Mouse (Mus musculus) CH12.LX (cell line): Measurements from ENCODE around the gene Sh2d7. TPM values are rescaled to one million over a fixed set of nuclear protein-coding genes. Genes with fewer than 3 reads are reported as not detected.

Experiments used
- DNase-seq: peaks from one replicate; pipeline ENCODE4 v3.0.0-alpha.2; 2013; ENCODE audit errors: extremely low read depth
- H3K27ac ChIP-seq: 2 replicates; pipeline ENCODE4 v1.5.1; 2012; ENCODE audit warnings: low read depth, mild to moderate bottlenecking, control low read depth, moderate library complexity; ENCODE audit not compliant: insufficient read depth
- H3K27me3 ChIP-seq: replicated peaks from 2 replicates; pipeline ENCODE3; 2012; ENCODE audit warnings: inconsistent platforms
- H3K36me3 ChIP-seq, 2 experiments: replicated peaks in 1 of 2; 2 replicates each; pipeline versions ENCODE3 to v1.6.1; 2012; ENCODE audit warnings: inconsistent platforms in 1 of 2, low read length in 1 of 2, mild to moderate bottlenecking in 1 of 2, mixed read lengths in 1 of 2, moderate library complexity in 1 of 2; ENCODE audit not compliant: control insufficient read depth in 1 of 2, insufficient read depth in 1 of 2
- H3K4me1 ChIP-seq, 2 experiments: 2 replicates each; pipeline ENCODE4 v1.6.1; 2012; ENCODE audit warnings: inconsistent platforms in 1 of 2, moderate library complexity in 1 of 2; ENCODE audit not compliant: insufficient read depth in 2 of 2, control insufficient read depth in 1 of 2
- H3K4me2 ChIP-seq: 2 replicates; pipeline ENCODE4 v1.6.1; 2012; ENCODE audit warnings: low read depth, mild to moderate bottlenecking, control low read depth; ENCODE audit not compliant: poor library complexity, insufficient read depth, severe bottlenecking
- H3K4me3 ChIP-seq, 3 experiments: fragments of 150-350 bp in 1 of 3; sonication (generic) in 1 of 3; replicated peaks in 1 of 3; 2 replicates each; pipeline versions ENCODE3 to v1.5.1; 2011 to 2012; ENCODE audit warnings: low read depth in 2 of 3, low read length in 2 of 3, mild to moderate bottlenecking in 2 of 3, moderate library complexity in 2 of 3, control low read depth in 1 of 3, improper control_type of control experiment in 1 of 3, inconsistent platforms in 1 of 3, mixed read lengths in 1 of 3; ENCODE audit not compliant: poor library complexity in 1 of 3
- H3K79me2 ChIP-seq: replicated peaks from 2 replicates; pipeline ENCODE4 v1.6.1; 2012; ENCODE audit warnings: mild to moderate bottlenecking, moderate library complexity; ENCODE audit not compliant: control insufficient read depth, poor library complexity, insufficient read depth, severe bottlenecking; ENCODE audit errors: extremely low read depth
- H3K9ac ChIP-seq: 2 replicates; pipeline ENCODE4 v1.6.1; 2012; ENCODE audit warnings: low read depth, mild to moderate bottlenecking, control low read depth, moderate library complexity; ENCODE audit not compliant: insufficient read depth
- H3K9me3 ChIP-seq: replicated peaks from 2 replicates; pipeline ENCODE3; 2012; ENCODE audit warnings: low read length, inconsistent platforms, mixed read lengths
- BHLHE40 ChIP-seq: IDR thresholded peaks from 2 replicates; pipeline ENCODE4 v1.6.1; 2011; ENCODE audit warnings: mild to moderate bottlenecking, low read depth, low read length, improper control_type of control experiment
- CHD2 ChIP-seq: IDR thresholded peaks from 2 replicates; pipeline ENCODE4 v1.6.1; 2011; ENCODE audit warnings: low read length, improper control_type of control experiment
- CTCF ChIP-seq, 2 experiments: IDR thresholded peaks in 1 of 2; conservative IDR thresholded peaks in 1 of 2; 2 replicates each; pipeline ENCODE4 v1.5.1; 2011 to 2012; ENCODE audit warnings: low read depth in 2 of 2, low read length in 2 of 2, improper control_type of control experiment in 1 of 2, inconsistent platforms in 1 of 2, mild to moderate bottlenecking in 1 of 2, moderate library complexity in 1 of 2
- E2F4 ChIP-seq: IDR thresholded peaks from 2 replicates; pipeline ENCODE4 v1.6.1; 2011; ENCODE audit warnings: low read depth, low read length, improper control_type of control experiment; ENCODE audit not compliant: insufficient replicate concordance
- ELF1 ChIP-seq: IDR thresholded peaks from 2 replicates; pipeline ENCODE4 v1.6.1; 2014; ENCODE audit warnings: low read depth, mild to moderate bottlenecking, inconsistent platforms, low read length, improper control_type of control experiment
- EP300 ChIP-seq: IDR thresholded peaks from 2 replicates; pipeline ENCODE4 v1.6.1; 2011; ENCODE audit warnings: low read length, improper control_type of control experiment
- ETS1 ChIP-seq: conservative IDR thresholded peaks from 2 replicates; pipeline ENCODE4 v1.6.1; 2012; ENCODE audit warnings: low read depth, mild to moderate bottlenecking, inconsistent platforms, low read length, improper control_type of control experiment, moderate library complexity
- HCFC1 ChIP-seq: IDR thresholded peaks from 2 replicates; pipeline ENCODE4 v1.6.1; 2012; ENCODE audit warnings: low read depth, mild to moderate bottlenecking, inconsistent platforms, low read length, improper control_type of control experiment
- IRF4 ChIP-seq: IDR thresholded peaks from 2 replicates; pipeline ENCODE4 v1.6.1; 2014; ENCODE audit warnings: low read depth, mild to moderate bottlenecking, inconsistent platforms, low read length, improper control_type of control experiment
- KAT2A ChIP-seq: IDR thresholded peaks from 2 replicates; pipeline ENCODE4 v1.6.1; 2012; ENCODE audit warnings: low read length, improper control_type of control experiment, inconsistent platforms; ENCODE audit not compliant: insufficient replicate concordance
- MAFK ChIP-seq: IDR thresholded peaks from 2 replicates; pipeline ENCODE4 v1.6.1; 2011; ENCODE audit warnings: low read length, improper control_type of control experiment; ENCODE audit not compliant: insufficient replicate concordance
- MAX ChIP-seq: IDR thresholded peaks from 2 replicates; pipeline ENCODE4 v1.6.1; 2011; ENCODE audit warnings: low read length, improper control_type of control experiment
- MEF2A ChIP-seq: IDR thresholded peaks from 2 replicates; pipeline ENCODE4 v1.6.1; 2014; ENCODE audit warnings: low read depth, mild to moderate bottlenecking, inconsistent platforms, low read length, improper control_type of control experiment, borderline replicate concordance
- MYC ChIP-seq: IDR thresholded peaks from 2 replicates; pipeline ENCODE4 v1.6.1; 2011; ENCODE audit warnings: low read depth, mild to moderate bottlenecking, improper control_type of control experiment, low read length
- NRF1 ChIP-seq: IDR thresholded peaks from 2 replicates; pipeline ENCODE4 v1.6.1; 2014; ENCODE audit warnings: low read depth, mild to moderate bottlenecking, inconsistent platforms, low read length, improper control_type of control experiment, moderate library complexity
- RAD21 ChIP-seq: IDR thresholded peaks from 2 replicates; pipeline ENCODE4 v1.6.1; 2011; ENCODE audit warnings: low read depth, mild to moderate bottlenecking, low read length, improper control_type of control experiment, moderate library complexity
- TBP ChIP-seq: conservative IDR thresholded peaks from 2 replicates; pipeline ENCODE4 v1.6.1; 2011; ENCODE audit warnings: low read depth, low read length, improper control_type of control experiment
- UBTF ChIP-seq: IDR thresholded peaks from 2 replicates; pipeline ENCODE4 v1.6.1; 2012; ENCODE audit warnings: low read depth, mild to moderate bottlenecking, inconsistent platforms, low read length, improper control_type of control experiment, moderate library complexity
- dilution Hi-C: fragments of 300-500 bp; cut with MboI; formaldehyde crosslinking; loops from 2 replicates; pipeline ENCODE4 v1.14.3; 2020; ENCODE audit warnings: low sequenced_read_pairs; ENCODE audit not compliant: extremely low pct_unique_long_range_greater_than_20kb, extremely low pct_ligation_motif_present
- in situ Hi-C: fragments of 300-500 bp; cut with MboI; formaldehyde crosslinking; loops from 3 replicates; pipeline ENCODE4 v1.14.3; 2019; ENCODE audit warnings: low sequenced_read_pairs, low pct_ligation_motif_present, low pct_unique_long_range_greater_than_20kb, mixed read lengths
- polyA plus RNA-seq: library from polyadenylated mRNA; unstranded; fragments of >175 nt; gene quantifications from 2 replicates; pipeline ENCODE4 v1.2.1, GENCODE M21; 2012; ENCODE audit warnings: low read depth; ENCODE audit not compliant: insufficient read length
- total RNA-seq, 2 experiments: library from RNA; depleted of rRNA; stranded (reverse); fragments of 300-350 nt in 1 of 2; fragments of >200 nt in 1 of 2; gene quantifications; 2 replicates each; pipeline ENCODE4 v1.2.3; 2012 to 2014

Gene Sh2d7
- total and polyA plus RNA-seq, 3 experiments, result 0.56 to 0.83 (median 0.81) TPM

- in situ Hi-C loops, result no loop called here
- peaks cover 3 to 25% of the 10 kb centered on the region in 2 experiments for H3K4me1 ChIP-seq
- peaks cover 11% of the 10 kb centered on the region for H3K79me2 ChIP-seq
- no peak for DNase-seq
- H3K4me3 ChIP-seq, result peak overlapping the region; percentile 10 to 94 (median 82)
- H3K9me3 ChIP-seq, result no peaks in the 10 kb centered on the region
- TF ChIP-seq MEF2A (peak; percentile 57; the same call in 1 of the 2 replicates), MAX (no peak), CHD2 (peak; percentile 74; the same call in 1 of the 2 replicates), EP300 (0 out of 2 replicates have a peak, but pooled peaks have one; percentile 5), ETS1 (peak; percentile 82), BHLHE40 (peak; percentile 49; the same call in 1 of the 2 replicates)
- H3K36me3 ChIP-seq, result peaks cover 0 to 3% of the 10 kb centered on the region in 2 experiments
- dilution Hi-C loops, result no loop called here
- H3K9ac ChIP-seq, result 0 out of 2 replicates have a peak overlapping the region, but pooled peaks have one; percentile 7
- no peaks in the 10 kb centered on the region for H3K27me3 ChIP-seq
- H3K4me2 ChIP-seq, result peak overlapping the region; percentile 79
- no peak overlapping the region for H3K27ac ChIP-seq
These were observed 36.7 kb upstream of the Sh2d7 start for GRCm38 (mm10) chr9:54502111-54502495.

DNA sequence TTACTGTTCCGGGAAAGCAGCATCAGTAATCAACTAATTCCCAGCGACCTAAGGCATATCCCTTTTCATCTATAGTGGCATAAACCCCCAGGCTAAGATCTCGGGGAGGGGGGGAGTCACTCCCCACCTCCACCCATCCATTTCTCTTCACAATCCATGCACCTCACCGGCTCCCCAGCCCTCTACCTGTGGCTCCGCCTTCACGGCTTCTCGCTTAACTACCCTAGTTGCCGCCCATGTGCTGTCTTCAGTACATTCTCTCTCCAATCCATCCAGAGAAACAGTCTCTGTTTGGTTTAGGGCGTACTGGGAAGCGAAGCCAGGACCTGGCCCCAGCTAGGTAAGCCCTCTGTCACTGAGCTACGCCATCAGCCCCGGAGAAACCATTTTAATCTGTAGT lies 35.9 kb upstream of the Sh2d7 start:
- Histone ChIP-seq H3K79me2 (peaks cover 11% of the 10 kb centered on the region), H3K36me3 (peaks cover 0 to 1% of the 10 kb centered on the region in 2 experiments), H3K4me1 (peaks cover 3 to 22% of the 10 kb centered on the region in 2 experiments), H3K27ac (no peak overlapping the region), H3K4me3 (no peak overlapping the region), H3K4me2 (no peak overlapping the region), H3K9me3 (no peaks in the 10 kb centered on the region), H3K27me3 (no peaks in the 10 kb centered on the region), H3K9ac (no peak overlapping the region)
- dilution Hi-C loops, result no loop called here
- no peak for DNase-seq
- TF ChIP-seq RAD21 (no peak), MAFK (no peak), ELF1 (no peak), BHLHE40 (no peak), NRF1 (no peak)
- in situ Hi-C loops, result no loop called here

- Histone ChIP-seq H3K27ac (no peak overlapping the region), H3K27me3 (no peaks in the 10 kb centered on the region), H3K4me3 (no peak overlapping the region), H3K4me1 (peaks cover 0 to 7% of the 10 kb centered on the region in 2 experiments; a peak in 1 of 4 replicates), H3K4me2 (no peak overlapping the region), H3K9me3 (no peaks in the 10 kb centered on the region), H3K9ac (no peak overlapping the region)
- in situ Hi-C loops (no loop called here), dilution Hi-C loops (no loop called here)
- no peak for DNase-seq
- TF ChIP-seq UBTF (no peak), EP300 (no peak), CHD2 (no peak), E2F4 (no peak), TBP (no peak), IRF4 (no peak), KAT2A (no peak), MYC (no peak), BHLHE40 (no peak), CTCF (conservative IDR thresholded peaks at IDR 0.05 in 1 of 2, IDR thresholded peaks at IDR 0.05 in 1 of 2; ENCODE audit: low read depth in 2 of 2, low read length in 2 of 2) (no peak), HCFC1 (no peak)
- TF ChIP-seq, all 38 proteins: peak for 0
- H3K36me3 ChIP-seq, result no peaks in the 10 kb centered on the region
- no peaks in the 10 kb centered on the region for H3K79me2 ChIP-seq
These were observed 22.8 kb upstream of the Sh2d7 start for GRCm38 (mm10) chr9:54515991-54516390.
